Mouse (Mus musculus) neutrophil, adult 5-6 weeks (primary cell): Measurements from ENCODE around the gene Ccdc8. TPM values are rescaled to one million over a fixed set of nuclear protein-coding genes. Genes with fewer than 3 reads are reported as not detected.

Experiments used
- ATAC-seq: fragments of 151-379, 151-347 bp; 2 replicates; pipeline ENCODE4 v1.8.0; 2017; ENCODE audit warnings: mild to moderate bottlenecking, moderate TSS enrichment; ENCODE audit not compliant: insufficient number of reproducible peaks, poor library complexity, low FRiP score, severe bottlenecking; ENCODE audit errors: extremely low read depth
- total RNA-seq: library from RNA; stranded (forward); fragments of 200-1000 nt; gene quantifications from 2 replicates; pipeline ENCODE4 v1.2.3, GENCODE M21; 2017

Ccdc8 gene
- total RNA-seq, 1 experiment from 2014 or later, result not detected

GRCm38 (mm10) chr7:16968414-16968813 is 24.1 kb upstream of the Ccdc8 start:
- ATAC-seq, result no peak

DNA sequence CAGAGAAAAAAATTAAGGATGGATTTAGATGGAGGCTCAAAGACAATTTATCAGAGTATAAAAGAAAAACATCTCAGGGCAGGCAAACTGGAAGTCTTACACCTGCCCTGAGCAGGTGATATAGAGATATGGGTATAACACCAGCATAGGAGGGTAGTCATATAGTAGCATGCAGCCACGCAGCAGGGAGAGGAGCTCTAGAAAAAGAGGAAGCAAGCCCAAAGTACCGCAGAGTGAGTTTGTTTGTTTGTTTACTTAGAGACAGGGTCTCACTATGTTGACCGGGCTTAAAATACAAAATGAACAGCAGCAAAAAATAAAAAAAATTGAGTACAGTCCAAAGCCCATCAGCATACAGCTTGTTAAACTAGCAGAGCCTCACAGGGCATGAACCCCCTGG is 21.3 kb upstream of the Ccdc8 start:
- ATAC-seq, result no peak

DNA sequence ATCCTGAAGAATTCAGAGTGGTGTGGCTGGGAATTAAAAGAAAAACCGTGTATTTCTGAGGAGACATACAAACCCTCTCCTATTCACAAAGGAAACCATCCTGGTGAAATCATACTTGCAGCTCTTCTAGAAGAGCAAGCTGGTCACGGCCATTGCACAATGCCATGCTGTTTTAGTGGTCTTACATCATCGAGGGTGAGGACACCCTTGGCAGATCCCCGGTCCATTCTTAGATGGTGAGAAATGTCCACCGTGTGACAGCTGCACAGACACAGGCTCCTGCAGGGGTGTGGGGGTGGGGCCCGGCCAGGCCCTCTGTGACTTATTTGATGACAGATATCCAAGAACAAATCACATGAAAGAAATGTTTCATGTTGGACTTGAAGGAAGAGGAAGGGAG is 18.5 kb upstream of the Ccdc8 start:
- no peak for ATAC-seq

GRCm38 (mm10) chr7:16976298-16976697 is 16.2 kb upstream of the Ccdc8 start:
- ATAC-seq, result no peak

GRCm38 (mm10) chr7:16978173-16978572 is 14.3 kb upstream of the Ccdc8 start:
- no peak for ATAC-seq

GRCm38 (mm10) chr7:16978593-16978992 is 13.9 kb upstream of the Ccdc8 start:
- no peak for ATAC-seq

DNA sequence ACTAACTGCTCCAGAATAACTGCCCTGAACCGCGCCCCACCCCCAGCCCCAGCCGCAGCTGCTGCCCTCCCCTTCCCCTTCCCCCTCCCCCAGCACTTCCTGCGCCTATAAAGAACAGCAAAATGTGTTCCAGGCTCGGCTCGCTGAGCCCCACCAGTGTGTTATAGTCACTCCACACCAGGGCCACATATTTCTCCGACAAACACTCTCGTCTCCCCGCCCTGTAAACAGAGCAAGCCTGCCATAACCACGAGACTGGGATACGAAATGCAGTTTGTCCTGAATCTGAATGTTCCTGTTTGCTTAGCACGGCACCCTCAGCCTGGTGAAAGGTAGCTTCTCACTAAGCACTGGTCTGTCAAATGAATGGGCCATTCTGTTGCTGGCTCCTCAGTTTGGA is 12.2 kb upstream of the Ccdc8 start:
- no peak for ATAC-seq

DNA sequence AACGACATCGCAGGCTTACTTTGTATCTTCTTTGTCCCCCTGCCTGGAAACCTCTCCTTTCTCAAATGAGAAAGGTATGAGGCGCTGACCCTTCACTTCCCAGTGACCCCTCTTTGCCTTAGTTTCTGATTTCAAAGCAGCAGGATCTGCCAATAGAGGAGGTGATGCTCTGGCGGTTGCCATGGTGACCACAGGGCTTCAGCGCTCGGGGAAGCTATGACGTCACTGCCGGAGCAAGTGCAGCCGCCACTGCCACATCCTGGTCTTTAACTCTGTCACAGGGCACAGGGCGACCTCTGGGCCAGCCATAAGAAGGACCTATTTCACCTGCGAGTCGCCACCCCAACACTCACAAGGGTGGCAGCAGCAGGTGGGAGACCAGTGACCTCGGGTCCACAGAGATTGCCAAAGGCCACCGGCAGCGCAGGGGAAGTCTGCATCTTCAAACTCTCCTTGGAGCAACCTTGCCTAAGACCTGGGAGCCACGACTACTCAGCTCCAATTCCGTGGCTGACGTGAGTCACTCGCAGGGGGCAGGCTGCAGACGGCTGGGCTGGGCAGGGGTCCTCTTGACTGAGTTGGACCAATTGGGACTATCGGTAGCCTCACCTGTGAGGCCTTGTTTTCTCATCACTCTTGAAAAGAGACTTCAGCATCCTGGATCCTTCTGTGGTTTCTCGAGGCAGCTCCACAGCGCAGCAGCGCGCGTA is 9.5 kb upstream of the Ccdc8 start, which contains the start of gene Gm42372:
TSS of gene Gm42372 (plus strand) at position 228 of the 710 bp plus-strand sequence.
- ATAC-seq, result peak; percentile 41; the same call in 1 of the 2 replicates

GRCm38 (mm10) chr7:16987541-16988149 is 4.9 kb upstream of the Ccdc8 start:
- ATAC-seq, result no peak

DNA sequence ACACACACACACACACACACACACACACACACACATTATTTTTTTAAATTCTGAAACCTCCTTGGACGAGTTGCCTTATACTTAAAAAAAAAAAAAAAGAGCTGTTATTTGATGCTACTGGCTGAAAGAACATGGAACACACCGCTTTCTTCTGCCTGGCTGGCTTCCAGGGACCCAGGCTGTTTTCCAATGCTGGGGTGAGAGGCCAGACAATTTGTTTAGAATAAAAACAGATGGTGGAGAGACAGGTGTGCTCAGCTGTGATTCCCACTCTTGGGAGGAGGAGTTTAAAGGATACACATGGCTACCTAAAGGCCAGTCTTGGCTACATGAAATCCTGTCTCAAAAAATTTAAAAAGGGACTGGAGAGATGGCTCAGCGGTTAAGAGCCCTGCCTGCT is 4.1 kb upstream of the Ccdc8 start:
- no peak for ATAC-seq

DNA sequence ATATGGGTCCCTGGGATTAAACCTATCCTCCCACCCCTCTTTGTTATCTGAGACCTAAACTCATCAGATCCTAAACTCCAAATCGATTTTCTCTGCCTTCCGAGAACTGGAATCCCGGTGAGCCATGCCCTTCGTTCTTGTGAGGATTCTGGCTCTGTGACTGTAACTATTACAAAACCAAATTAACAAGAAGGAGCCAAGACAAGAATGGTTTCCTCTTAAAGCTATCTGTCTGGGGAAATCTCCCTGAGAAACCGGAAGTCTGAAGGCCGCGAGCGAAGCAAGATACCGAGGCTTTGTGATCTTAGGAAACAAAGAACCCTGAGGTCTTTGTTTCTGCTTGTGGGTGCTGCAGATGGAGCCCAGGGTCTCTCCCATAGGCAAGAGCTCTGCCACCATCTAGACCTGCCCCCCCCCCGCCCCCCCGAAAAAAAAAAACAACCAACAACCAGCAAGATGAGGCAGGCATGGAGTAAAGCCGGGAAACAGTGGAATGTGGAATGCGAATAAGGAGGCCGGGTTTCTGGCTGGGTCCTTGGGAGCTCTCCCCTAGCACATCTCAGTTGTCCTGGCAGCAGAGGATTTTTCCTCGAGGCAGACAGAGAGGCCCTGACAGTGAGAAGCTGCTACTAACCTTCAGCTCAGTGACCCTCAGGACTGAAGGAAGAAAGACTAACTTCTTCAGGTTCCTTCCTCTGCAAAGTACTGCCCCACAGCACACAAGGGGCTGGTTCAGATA is 2.3 kb upstream of the Ccdc8 start:
- ATAC-seq, result no peak

DNA sequence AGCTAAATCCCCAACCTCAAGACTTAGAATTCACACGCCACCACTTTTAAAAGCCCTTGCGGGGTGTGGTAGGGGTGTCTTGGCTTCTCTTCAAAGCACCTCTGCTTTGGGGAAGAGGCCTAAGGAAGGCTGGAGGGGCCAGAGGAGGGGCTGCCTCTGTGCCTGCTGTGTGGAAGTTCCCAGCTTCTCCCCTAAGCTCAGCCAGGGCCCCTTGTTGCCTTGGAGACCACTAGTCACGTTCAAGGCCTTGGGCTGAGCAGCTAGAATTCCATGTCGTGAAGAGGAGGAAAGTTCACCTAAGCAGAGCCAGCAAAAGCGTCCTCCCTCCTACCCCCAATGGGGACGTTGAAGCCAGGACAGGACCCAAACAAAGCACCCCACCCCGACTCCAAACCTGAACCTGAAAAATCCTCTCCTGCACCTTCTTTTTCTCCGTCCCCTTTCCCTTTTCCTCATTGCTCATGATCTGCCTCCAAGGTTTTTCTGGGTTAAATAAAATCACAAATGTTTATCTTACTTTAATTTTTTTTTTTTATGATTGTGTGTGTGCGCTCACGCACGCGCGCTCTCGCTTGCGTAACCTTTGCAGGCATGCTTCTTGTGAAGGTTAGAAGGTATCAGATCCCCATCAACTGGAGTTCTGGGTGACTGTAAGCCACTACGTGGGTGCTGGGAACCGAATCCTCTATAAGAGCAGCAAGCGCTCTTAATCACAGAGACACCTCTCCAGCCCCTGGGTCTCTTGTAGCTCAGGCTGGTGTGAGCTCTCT is 642 bp upstream of the Ccdc8 start:
- no peak for ATAC-seq

DNA sequence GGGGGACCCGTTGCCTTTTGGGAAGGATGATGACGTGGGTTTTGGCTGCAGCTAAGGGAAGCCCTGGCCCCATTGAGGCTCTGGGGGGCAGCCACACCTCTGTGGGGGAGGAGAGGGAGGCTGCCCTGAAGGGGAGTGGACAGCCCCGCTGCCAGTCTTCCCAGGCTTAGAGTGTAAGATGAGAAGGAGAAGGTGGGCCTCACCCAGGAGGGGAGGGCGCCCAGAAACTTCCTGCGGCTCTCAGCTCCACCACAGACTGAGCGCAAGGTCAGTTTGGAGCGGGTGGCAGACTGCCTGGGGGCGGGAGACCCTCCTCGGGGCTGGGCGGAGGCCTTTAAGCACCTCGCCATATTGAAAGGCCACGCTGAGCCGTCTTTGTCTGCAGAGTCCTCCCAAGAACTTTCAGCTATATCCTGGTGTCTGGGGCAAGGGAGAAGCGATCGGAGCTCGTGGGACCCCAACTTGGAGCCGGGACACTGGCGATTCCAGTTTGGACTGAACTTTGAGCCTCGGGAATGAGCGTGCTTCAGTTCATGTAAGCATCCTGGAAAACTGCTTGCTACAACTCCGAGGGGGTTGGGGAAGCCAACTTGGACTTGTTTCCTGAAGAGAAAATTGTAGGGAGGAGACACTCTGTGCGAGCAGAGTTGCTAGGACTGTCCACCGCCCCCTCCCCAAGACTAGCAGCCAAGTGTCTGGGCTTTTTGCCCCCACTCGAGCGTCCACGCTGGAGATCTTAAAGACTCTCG is 1.3 kb downstream of the Ccdc8 start:
- ATAC-seq, result no peak

- no peak for ATAC-seq
Observed at GRCm38 (mm10) chr7:16994400-16994799, 1.9 kb downstream of the Ccdc8 start.

GRCm38 (mm10) chr7:16995345-16995744 is 2.8 kb downstream of the Ccdc8 start:
- no peak for ATAC-seq

DNA sequence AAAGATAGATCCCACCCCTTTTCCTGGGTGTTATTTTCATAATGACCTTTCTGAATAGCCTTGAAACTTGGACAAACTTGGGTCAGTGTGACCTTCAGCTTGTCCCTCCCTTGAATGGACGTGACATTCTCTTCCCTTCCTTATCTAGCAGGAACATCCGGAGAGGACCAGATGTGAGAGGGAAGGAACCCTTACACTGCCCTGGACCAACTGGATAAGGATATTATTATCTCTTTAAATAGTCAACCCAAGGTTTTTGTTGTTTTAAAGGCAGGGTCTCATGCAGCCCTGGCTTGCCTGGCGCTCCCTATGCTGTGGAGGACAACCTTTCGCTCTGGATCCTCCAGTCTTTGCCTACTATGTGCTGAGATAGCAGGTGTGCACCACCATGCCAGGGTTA is 6.7 kb downstream of the Ccdc8 start:
- no peak for ATAC-seq

DNA sequence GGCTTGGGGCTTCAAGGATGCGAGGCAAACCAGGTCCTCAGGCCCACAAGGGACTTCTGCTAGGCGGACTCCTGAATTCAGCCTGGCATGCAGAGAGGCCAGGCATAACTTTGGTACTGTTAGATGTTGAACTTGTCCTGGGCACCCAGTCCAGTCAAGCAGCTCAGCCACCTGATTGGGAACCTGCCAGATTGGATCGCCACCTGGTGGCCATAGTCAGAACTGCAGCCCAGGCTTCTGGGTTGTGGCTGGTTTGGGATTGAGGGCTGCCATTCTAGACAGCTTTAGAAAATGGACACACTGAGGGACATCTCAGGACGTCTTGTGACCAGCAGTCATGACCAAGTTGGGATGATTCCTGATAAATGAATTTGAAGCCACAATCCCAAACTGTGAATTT is 7.1 kb downstream of the Ccdc8 start:
- peak; percentile 52 for ATAC-seq

- peak; percentile 64 for ATAC-seq
Observed at GRCm38 (mm10) chr7:17002375-17003195, 10.1 kb downstream of the Ccdc8 start.
